Mouse (Mus musculus): ENCODE results near the gene Gm5089. TPM values are rescaled to one million over a fixed set of nuclear protein-coding genes. Genes with fewer than 3 reads are reported as not detected.

The Gm5089 gene
- polyA plus RNA-seq, 1 experiment, result 0.49 TPM

DNA sequence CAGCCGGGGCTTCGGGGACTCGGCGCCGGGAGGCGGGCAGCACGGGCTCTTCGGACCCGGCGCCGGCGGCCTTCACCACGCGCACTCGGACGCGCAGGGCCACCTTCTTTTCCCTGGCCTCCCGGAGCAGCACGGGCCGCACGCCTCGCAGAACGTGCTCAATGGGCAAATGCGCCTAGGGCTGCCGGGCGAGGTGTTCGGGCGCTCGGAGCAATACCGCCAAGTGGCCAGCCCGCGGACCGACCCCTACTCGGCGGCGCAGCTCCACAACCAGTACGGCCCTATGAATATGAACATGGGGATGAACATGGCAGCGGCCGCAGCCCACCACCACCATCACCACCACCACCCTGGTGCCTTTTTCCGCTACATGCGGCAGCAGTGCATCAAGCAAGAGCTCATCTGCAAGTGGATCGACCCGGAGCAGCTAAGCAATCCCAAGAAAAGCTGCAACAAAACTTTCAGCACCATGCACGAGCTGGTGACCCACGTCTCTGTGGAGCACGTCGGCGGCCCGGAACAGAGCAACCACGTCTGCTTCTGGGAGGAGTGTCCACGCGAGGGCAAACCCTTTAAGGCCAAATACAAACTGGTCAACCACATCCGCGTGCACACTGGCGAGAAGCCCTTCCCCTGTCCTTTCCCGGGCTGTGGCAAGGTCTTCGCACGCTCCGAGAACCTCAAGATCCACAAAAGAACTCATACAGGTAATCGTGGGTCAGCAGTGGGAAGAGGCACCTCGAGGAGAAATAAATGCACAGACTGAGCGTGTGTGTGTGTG is 25.3 kb upstream of the Gm5089 start:
- H3K4me3 ChIP-seq (replicated peaks; ENCODE audit: insufficient read depth, low read depth, low read length), result peak overlapping the region; percentile 98

DNA sequence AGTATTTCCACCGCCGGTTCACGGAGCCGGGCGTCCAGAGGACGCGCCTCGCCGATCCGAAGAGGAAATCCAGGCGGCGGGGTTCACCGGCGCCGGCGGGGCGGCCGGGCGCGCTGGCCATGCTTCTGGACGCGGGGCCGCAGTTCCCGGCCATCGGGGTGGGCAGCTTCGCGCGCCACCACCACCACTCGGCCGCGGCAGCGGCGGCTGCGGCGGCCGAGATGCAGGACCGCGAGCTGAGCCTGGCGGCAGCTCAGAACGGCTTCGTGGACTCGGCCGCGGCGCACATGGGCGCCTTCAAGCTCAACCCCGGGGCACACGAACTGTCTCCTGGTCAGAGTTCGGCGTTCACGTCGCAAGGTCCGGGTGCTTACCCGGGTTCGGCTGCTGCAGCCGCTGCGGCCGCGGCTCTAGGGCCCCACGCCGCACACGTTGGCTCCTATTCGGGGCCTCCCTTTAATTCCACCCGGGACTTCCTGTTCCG is 24.7 kb upstream of the Gm5089 start:
- no peak for DNase-seq
- under 1% methylated on average over 65 of the region's 65 CpGs for WGBS
- 0 out of 2 replicates have a peak, but pooled peaks have one; percentile 15 for TF ChIP-seq POLR2A (IDR thresholded peaks at IDR 0.05; ENCODE audit: borderline replicate concordance, insufficient read depth, low read length)
- TF ChIP-seq CTCF (IDR thresholded peaks at IDR 0.05; ENCODE audit: borderline replicate concordance, insufficient read depth, low read depth, low read length), result no peak
- H3K4me3 ChIP-seq (replicated peaks; ENCODE audit: insufficient read depth, low read depth, low read length), result peak overlapping the region; percentile 98
- H3K4me1 ChIP-seq (ENCODE audit: control insufficient read depth, insufficient read depth, low read length), result no peaks in the 10 kb centered on the region; the same call in 1 of the 2 replicates
- peak overlapping the region; percentile 98 for H3K27ac ChIP-seq (ENCODE audit: insufficient read depth, low read length)
- no peaks in the 10 kb centered on the region for H3K27me3 ChIP-seq (ENCODE audit: control insufficient read depth, insufficient read depth, low read length)

More for the DNA sequence above, 25.3 kb upstream of the Gm5089 start:
- under 1% methylated on average over 62 of the region's 62 CpGs for WGBS
- Histone ChIP-seq H3K27me3 (ENCODE audit: control insufficient read depth, insufficient read depth, low read length) (no peaks in the 10 kb centered on the region), H3K4me1 (ENCODE audit: control insufficient read depth, insufficient read depth, low read length) (no peaks in the 10 kb centered on the region; the same call in 1 of the 2 replicates), H3K27ac (ENCODE audit: insufficient read depth, low read length) (peak overlapping the region; percentile 98)
- DNase-seq, result peak; percentile 58 to 77
- no peak for TF ChIP-seq CTCF (IDR thresholded peaks at IDR 0.05; ENCODE audit: borderline replicate concordance, insufficient read depth, low read depth, low read length)
- 0 out of 2 replicates have a peak, but pooled peaks have one; percentile 2 for TF ChIP-seq POLR2A (IDR thresholded peaks at IDR 0.05; ENCODE audit: borderline replicate concordance, insufficient read depth, low read length)

DNA sequence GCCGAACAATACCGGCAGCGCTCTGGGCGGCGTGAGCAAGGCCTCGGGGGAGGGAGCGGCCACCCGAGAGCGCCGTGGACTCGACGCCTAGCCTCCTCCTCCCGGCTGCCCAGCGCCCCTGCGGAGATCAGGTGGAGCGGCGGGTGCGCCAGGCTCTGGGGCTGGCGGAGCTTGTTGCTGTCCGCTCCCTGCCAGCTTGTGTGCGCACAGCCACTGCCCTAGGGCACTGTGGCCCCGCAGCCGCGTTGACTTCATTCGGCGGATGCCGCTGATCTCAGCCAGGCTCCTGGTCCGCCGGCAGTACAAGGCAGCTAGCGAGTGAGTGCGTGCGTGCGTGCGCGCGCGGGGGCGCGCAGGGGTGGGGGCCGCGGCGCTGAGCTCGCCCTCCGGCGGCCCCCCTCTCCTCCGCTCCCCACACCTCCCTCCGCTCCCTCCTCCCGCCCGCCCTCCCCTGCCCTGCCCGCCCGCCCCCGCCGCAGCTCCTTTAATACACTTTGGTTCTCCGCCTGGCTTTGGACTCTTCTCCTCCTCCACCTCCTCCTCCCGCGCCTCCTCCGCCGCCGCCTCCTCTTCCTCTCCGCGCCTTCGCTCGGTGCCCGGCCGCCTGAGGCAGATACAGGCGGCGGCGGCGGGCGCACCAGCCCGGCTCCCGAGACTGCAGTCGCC is 24.1 kb upstream of the Gm5089 start, which contains the start of gene Zic2:
Gene Zic2 (plus strand): TSS at position 545 of the 666 bp plus-strand sequence.
- WGBS, result under 1% methylated on average over 47 of the region's 73 CpGs

DNA sequence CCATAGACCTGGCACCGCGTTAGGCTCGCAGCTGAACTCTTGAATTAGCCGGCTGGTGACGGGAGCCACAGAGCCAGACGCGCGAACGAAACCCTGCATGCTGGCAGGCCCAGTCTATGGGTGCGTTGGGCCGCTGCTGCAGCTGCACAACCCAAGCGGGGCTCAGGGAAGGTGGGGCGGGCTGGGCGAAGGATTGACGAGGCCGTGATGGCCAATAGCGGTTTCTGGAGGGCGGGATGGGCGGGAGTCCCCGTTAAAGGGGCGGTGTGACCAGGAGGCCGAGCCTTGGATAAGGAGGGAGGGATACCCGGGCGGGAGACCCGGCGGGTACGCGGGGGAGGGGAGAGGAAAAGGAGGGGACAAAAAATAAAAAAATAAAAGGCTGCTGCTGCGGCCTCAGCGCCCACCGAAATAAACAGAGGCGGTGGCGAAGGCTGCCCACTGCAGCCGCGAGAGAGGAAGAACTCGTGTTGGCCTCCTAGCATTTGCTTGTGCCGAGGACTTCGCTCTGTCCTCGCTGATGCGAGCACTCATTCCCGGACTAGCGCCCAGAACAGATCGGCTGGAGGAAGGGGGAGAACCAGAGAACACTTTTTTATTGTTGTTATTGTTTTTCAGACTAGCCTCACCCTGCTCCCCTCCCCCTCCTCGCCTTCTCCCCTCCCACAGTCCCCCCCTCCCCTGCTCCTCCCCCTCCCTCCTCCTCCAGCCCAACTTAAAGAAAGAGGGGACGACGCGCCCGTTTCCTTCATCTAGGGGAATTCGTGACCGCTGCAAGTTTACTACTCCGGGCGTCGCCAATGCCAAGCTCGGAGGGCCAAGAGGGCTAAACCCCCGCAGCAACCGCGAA is 23.4 kb upstream of the Gm5089 start:
- peak overlapping the region; percentile 94 for H3K4me3 ChIP-seq (replicated peaks; ENCODE audit: insufficient read depth, low read depth, low read length)
- DNase-seq, result peak; percentile 92 to 93
- peaks cover 5% of the 10 kb centered on the region; the same call in 1 of the 2 replicates for H3K4me1 ChIP-seq (ENCODE audit: control insufficient read depth, insufficient read depth, low read length)
- TF ChIP-seq CTCF (IDR thresholded peaks at IDR 0.05; ENCODE audit: borderline replicate concordance, insufficient read depth, low read depth, low read length) (no peak), POLR2A (IDR thresholded peaks at IDR 0.05; ENCODE audit: borderline replicate concordance, insufficient read depth, low read length) (peak; percentile 94)
- peak overlapping the region; percentile 99 for H3K27ac ChIP-seq (ENCODE audit: insufficient read depth, low read length)
- 1% methylated on average over 57 of the region's 57 CpGs for WGBS
- H3K27me3 ChIP-seq (ENCODE audit: control insufficient read depth, insufficient read depth, low read length), result no peaks in the 10 kb centered on the region

More for the DNA sequence above, 24.1 kb upstream of the Gm5089 start, which contains the start of gene Zic2:
- TF ChIP-seq CTCF (IDR thresholded peaks at IDR 0.05; ENCODE audit: borderline replicate concordance, insufficient read depth, low read depth, low read length) (no peak), POLR2A (IDR thresholded peaks at IDR 0.05; ENCODE audit: borderline replicate concordance, insufficient read depth, low read length) (peak; percentile 83)
- Histone ChIP-seq H3K27ac (ENCODE audit: insufficient read depth, low read length) (peak within 1 kb of the TSS; percentile 99), H3K4me1 (ENCODE audit: control insufficient read depth, insufficient read depth, low read length) (peaks cover 2% of the 10 kb centered on the region; the same call in 1 of the 2 replicates), H3K27me3 (ENCODE audit: control insufficient read depth, insufficient read depth, low read length) (no peaks in the 10 kb centered on the region), H3K4me3 (replicated peaks; ENCODE audit: insufficient read depth, low read depth, low read length) (peak within 1 kb of the TSS; percentile 98)
- DNase-seq, result peak; percentile 97

DNA sequence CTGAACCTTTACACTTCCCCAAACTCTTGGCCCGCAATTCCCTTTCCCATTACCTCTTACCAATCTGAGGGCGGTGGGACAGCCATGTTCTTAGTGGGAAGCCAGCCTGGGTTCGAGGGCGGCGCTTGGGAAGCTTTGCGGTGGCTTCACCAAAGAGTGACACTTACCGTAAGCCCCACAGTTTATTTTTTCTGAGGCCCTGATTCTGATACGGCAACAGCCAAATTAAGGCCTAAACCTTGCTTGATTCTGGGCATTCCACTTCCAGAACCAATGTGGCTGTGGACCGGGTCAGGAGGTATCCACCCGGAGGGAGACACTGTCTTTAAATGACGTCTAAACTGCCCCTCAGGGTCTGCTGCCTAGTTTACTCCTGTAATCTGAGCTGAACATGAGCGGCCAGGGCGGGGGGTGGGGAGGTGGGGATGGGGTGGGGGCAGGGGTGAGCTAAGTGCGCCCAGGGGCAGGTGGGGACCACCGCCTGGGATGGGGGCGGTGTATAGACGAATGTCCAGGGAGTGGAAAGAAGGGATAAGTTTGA is 22.4 kb upstream of the Gm5089 start:
- H3K4me3 ChIP-seq (replicated peaks; ENCODE audit: insufficient read depth, low read depth, low read length), result peak overlapping the region; percentile 94
- TF ChIP-seq CTCF (IDR thresholded peaks at IDR 0.05; ENCODE audit: borderline replicate concordance, insufficient read depth, low read depth, low read length), result no peak
- 3% methylated on average over 17 of the region's 17 CpGs for WGBS

DNA sequence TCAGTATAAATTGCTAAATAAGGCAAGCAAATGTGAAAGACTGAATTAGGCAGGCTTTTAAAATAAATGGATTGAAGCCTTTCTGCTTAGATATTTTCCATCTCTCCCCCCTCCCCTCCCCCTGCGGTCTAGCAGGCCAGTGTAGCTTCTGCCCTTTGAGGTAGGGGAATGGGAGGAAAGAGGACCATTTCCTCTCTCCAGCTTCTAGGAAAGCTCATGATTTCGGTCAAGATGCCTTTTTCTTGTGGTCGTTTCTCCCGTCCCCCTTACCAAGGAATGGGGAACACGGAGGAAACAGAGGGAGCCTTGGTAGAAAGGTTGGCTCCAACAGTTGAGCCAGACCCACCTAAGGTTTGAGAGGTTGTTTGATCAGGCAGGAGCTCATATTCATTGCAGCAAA is 21.7 kb upstream of the Gm5089 start:
- Histone ChIP-seq H3K4me3 (replicated peaks; ENCODE audit: insufficient read depth, low read depth, low read length) (peak overlapping the region; percentile 64), H3K27me3 (ENCODE audit: control insufficient read depth, insufficient read depth, low read length) (no peaks in the 10 kb centered on the region), H3K27ac (ENCODE audit: insufficient read depth, low read length) (peak overlapping the region; percentile 88), H3K4me1 (ENCODE audit: control insufficient read depth, insufficient read depth, low read length) (peaks cover 5% of the 10 kb centered on the region; the same call in 1 of the 2 replicates)
- TF ChIP-seq CTCF (IDR thresholded peaks at IDR 0.05; ENCODE audit: borderline replicate concordance, insufficient read depth, low read depth, low read length), result no peak
- TF ChIP-seq POLR2A (IDR thresholded peaks at IDR 0.05; ENCODE audit: borderline replicate concordance, insufficient read depth, low read length), result no peak
- peak; percentile 42 to 61 for DNase-seq
- 10% methylated on average over 5 of the region's 5 CpGs for WGBS

More for the DNA sequence above, 22.4 kb upstream of the Gm5089 start:
- DNase-seq, result peak; percentile 57 to 69
- peak overlapping the region; percentile 88 for H3K27ac ChIP-seq (ENCODE audit: insufficient read depth, low read length)
- H3K4me1 ChIP-seq (ENCODE audit: control insufficient read depth, insufficient read depth, low read length), result peaks cover 5% of the 10 kb centered on the region; the same call in 1 of the 2 replicates
- H3K27me3 ChIP-seq (ENCODE audit: control insufficient read depth, insufficient read depth, low read length), result no peaks in the 10 kb centered on the region

Measured in cerebellum, adult 2 months (tissue).